Mouse (Mus musculus): ENCODE results near the gene Epb41l5.

Gene Epb41l5

GRCm38 (mm10) chr1:119648205-119649111, at the start of gene Epb41l5:
Epb41l5 (minus strand) TSS chr1:119649000.
- DNase-seq (ENCODE audit: low read depth in 1 of 2, low spot score in 2 of 2): peak in 1 of 2 experiments; percentile 6

DNA sequence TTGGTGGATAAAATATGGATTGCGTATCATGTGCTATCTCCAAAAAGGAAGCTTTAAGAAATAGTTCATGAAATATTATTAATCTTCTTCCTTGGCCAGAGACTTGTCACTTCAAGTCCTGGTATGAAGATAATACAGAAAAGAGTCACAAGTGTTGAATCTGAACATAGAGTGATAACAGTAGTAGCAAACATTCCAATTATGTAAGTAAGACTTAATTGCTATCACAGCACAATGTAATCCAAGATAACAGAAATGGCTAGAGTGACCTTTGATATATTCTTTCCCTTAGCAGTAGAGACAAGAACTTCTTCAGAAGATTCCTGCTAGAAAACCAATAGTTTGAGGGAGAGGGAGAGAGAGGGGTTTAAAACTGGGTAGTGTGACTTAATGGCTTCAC, 48.1 kb upstream of the Epb41l5 start:
- no peak for DNase-seq (ENCODE audit: low read depth in 1 of 2, low spot score in 2 of 2)

- no peak for DNase-seq (ENCODE audit: low read depth in 1 of 2, low spot score in 2 of 2)
Measured at GRCm38 (mm10) chr1:119685773-119686558, 37.2 kb upstream of the Epb41l5 start.

- DNase-seq (ENCODE audit: low read depth in 1 of 2, low spot score in 2 of 2): no peak
Measured at GRCm38 (mm10) chr1:119681663-119682213, 32.9 kb upstream of the Epb41l5 start.

GRCm38 (mm10) chr1:119674984-119675383, 26.2 kb upstream of the Epb41l5 start:
- no peak for DNase-seq (ENCODE audit: low read depth in 1 of 2, low spot score in 2 of 2)

DNA sequence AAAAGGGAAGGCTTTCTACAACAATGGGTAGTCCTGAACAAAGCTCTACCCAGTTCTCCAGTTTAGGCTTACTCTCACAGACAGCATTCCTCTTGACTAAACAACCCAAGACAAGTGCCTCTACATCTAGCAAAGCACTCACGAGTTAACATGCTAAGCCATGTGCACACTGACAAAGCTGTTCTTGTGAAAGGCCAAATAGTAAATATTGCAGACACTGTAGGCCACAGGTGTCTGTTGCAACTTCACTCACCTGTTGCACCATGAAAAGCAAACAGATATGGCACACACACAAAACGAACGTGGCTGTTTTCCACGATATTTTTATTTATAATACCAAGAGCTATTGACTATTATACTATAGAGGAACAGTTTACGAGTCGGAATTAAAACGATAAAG, 18.1 kb upstream of the Epb41l5 start:
- no peak for DNase-seq (ENCODE audit: low read depth in 1 of 2, low spot score in 2 of 2)

DNA sequence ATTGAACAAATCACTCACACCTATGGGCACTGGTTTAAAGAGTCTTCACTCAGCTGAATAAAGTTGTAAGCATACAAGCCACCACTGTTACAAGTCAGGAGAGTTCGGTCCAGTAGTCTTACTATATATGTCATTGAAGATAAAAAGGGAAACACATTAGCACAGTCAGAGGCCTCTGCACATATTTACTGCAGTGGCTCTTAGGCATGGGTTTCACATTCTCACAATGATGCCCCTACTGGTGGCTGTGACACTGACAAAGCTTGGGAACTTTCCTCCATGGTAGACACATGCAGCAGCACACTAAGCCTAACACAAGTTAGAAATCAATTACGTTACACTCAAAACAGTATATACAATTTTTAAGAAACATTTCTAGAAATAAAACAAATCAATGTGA, 5.5 kb upstream of the Epb41l5 start:
- DNase-seq (ENCODE audit: low read depth in 1 of 2, low spot score in 2 of 2): no peak

- no peak for DNase-seq (ENCODE audit: low read depth in 1 of 2, low spot score in 2 of 2)
Measured at GRCm38 (mm10) chr1:119650386-119650785, 1.6 kb upstream of the Epb41l5 start.

GRCm38 (mm10) chr1:119649627-119650026, 827 bp upstream of the Epb41l5 start:
- no peak for DNase-seq (ENCODE audit: low read depth in 1 of 2, low spot score in 2 of 2)

DNA sequence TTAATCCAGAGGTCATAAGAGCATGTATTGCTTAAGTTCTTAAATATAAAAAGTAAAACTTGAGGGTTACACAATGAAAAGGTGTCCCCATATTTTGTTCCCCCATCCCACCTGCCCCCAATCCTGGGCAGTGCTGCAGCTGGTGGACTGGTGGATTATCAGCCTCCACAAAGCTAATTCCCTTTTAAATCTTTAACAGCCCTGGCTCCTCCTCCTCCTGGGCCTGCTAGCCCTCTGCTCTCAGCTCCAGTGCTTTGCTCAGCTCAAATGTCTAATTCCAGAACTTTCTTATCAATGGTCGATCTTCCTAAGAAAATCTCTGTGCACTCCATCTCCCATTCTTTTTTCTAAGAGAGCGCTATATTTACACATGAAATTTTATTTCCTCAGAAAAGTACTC, 2.4 kb downstream of the Epb41l5 start:
- DNase-seq (ENCODE audit: low read depth in 1 of 2, low spot score in 2 of 2): no peak

DNA sequence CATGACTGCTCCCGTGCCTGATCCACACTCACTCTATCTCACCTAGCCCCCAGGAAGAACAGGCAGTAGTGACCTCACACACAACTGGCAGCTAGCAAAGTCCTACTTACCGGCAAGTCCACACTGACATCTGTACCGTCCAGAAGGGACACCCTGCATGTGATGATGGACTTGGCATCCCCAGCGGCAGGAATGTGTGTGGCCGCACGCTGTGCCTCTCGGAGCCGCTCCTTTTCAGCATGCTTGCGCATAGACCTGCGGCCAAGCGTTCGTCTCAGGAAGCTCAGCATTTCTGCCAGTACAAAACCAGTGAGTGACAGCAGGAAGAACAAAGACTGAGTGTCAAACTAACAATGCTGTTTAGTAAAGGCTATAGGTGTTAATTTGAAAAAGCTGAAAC, 6.4 kb downstream of the Epb41l5 start:
- no peak for DNase-seq (ENCODE audit: low read depth in 1 of 2, low spot score in 2 of 2)

DNA sequence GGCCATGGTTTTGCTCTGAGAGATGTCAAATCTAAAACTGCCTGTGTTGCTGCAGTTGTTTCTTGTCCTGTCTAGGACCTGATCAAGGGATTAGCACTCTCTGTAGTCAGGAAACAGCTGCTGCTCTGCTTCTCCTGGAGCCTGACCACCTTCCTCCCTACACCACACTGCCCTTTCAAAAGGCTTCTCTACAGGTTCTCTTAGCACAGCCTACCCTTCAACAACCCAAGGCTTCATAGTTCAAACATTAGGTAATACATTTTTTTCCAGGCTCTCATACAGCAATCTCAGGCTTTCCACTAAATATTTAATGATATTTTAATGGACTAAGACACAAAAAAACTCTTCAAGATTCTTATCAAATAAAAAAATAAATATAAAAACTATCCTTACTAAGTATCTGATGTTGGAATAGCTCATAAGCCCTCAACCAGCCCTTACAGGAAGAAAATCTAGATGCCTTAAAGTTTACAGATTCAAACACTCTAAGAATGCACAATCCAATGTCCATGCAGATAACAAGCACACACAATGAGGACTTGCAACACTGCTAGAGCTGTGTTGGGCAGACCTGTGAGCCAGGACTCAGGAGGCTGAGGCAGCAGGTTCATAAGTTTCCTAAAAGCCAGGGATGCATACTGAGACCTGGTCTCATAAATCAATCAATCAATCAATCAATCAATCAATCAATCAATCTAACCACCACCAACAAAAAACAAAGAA, 7.5 kb downstream of the Epb41l5 start:
- DNase-seq (ENCODE audit: low read depth in 1 of 2, low spot score in 2 of 2): no peak

- no peak for DNase-seq (ENCODE audit: low read depth in 1 of 2, low spot score in 2 of 2)
Measured at GRCm38 (mm10) chr1:119640006-119640405, 8.8 kb downstream of the Epb41l5 start.

DNA sequence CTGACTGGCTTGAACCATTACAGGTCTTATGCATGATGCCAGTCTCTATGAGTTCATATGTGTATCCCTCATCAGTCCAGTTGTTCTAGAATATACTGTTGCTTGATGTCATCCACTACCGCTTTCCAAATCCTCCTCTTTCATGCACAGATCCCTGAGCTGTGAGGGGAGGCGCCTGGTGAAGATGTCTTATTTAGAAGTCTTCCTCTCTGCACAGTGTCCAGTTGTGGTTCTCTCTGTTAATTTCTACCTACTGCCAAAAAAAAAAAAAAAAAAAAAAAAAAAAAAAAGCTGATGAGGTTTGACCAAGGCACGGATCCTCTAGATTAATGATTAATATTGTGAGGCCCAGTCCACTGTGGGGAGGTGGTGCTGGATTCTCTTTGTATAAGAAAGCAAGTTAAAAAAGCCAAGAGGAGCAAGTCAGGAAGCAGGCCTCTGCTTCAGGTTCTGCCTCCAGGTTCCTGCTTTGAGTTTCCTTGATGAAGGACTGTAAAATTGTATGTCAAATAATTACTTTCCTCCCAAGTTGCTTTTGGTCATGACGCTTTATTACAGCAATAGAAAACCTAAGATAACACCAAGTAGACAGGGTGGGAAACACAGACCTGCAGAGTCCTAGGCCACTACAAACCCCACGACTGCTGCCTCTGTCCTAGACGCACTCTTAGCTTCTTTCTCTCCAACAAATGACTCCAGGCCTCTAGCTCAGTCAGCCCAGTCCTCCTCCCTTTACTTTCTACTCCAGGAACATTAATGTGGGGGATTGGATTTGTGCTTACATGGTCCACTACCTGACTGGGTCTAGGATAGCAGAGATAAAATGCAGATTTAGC, 11.4 kb downstream of the Epb41l5 start:
- no peak for DNase-seq (ENCODE audit: low read depth in 1 of 2, low spot score in 2 of 2)

- DNase-seq (ENCODE audit: low read depth in 1 of 2, low spot score in 2 of 2): no peak
Measured at GRCm38 (mm10) chr1:119634746-119635145, 14.1 kb downstream of the Epb41l5 start.

GRCm38 (mm10) chr1:119630428-119630827, 18.4 kb downstream of the Epb41l5 start:
- no peak for DNase-seq (ENCODE audit: low read depth in 1 of 2, low spot score in 2 of 2)

GRCm38 (mm10) chr1:119626837-119627236, 22.0 kb downstream of the Epb41l5 start:
- DNase-seq (ENCODE audit: low read depth in 1 of 2, low spot score in 2 of 2): no peak

DNA sequence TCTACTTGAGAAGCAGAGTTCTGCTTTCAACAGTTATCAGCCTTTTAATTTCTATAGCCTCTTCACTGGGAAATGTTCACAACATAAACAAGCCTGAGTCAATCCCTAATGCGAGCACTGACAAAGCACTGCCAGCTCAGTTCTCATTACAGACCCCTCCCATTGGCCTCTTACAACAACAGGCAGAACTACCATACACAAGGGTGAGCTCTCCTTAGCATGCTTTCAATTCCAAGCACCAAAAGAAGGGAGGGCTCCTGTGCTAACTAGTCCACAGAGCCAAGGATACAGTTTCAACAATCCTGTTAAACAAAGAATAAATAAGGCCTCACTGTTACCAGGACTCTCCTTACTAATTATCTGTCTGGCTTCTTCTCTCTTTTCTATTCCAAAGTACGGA, 24.4 kb downstream of the Epb41l5 start:
- no peak for DNase-seq (ENCODE audit: low read depth in 1 of 2, low spot score in 2 of 2)

DNA sequence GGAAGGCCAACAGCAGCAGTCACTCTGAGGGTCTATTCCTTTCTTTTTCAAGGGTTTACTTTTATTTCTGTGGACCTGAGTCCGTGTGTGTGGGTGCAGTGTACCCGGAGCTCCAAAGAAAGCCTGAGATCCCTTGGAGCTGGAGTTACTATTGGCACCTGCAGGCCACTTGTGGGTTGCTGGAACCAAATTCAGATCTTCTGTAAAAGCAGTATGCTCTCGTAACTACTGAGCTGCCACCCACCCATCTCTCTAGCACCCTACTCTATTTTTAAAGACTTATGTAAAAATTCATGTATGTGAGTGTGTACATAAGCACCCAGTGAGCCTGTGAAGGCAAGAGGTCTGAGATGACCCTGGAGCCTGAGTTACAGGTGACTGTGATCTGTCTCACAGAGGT, 43.4 kb downstream of the Epb41l5 start:
- no peak for DNase-seq (ENCODE audit: low read depth in 1 of 2, low spot score in 2 of 2)

DNA sequence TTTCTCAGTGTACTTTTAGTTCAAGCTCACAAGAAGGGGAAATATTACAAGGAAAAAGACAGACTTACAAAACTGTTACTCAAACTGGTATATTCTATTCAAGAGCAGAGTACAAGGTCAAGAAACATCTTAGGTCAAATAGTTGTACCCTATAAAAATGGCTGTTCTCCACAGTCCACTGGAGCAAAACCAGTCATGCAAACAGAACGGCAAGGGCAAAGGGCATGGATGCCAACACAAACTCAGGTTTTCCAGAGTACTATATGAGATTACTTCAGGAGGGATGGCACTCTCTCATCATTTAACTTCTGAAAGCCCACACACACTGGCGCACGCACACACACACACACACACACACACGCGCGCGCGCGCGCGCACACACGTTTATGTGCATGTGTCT, 46.4 kb downstream of the Epb41l5 start:
- no peak for DNase-seq (ENCODE audit: low read depth in 1 of 2, low spot score in 2 of 2)
